Mouse (Mus musculus) testis, adult 2 months (tissue): ENCODE measurements around the gene Slc25a18.

Source experiments
- CTCF ChIP-seq: fragments of 200-500 bp; IDR thresholded peaks from 2 replicates; pipeline ENCODE4 v1.5.1; 2012; ENCODE audit warnings: low read depth, mild to moderate bottlenecking, inconsistent platforms, low read length, moderate library complexity; ENCODE audit not compliant: control insufficient read depth, insufficient read depth, insufficient replicate concordance
- POLR2A ChIP-seq: fragments of 200-500 bp; IDR thresholded peaks from 2 replicates; pipeline ENCODE4 v1.6.1; 2012; ENCODE audit warnings: low read depth, mild to moderate bottlenecking, inconsistent platforms, low read length, moderate library complexity; ENCODE audit not compliant: control insufficient read depth

DNA sequence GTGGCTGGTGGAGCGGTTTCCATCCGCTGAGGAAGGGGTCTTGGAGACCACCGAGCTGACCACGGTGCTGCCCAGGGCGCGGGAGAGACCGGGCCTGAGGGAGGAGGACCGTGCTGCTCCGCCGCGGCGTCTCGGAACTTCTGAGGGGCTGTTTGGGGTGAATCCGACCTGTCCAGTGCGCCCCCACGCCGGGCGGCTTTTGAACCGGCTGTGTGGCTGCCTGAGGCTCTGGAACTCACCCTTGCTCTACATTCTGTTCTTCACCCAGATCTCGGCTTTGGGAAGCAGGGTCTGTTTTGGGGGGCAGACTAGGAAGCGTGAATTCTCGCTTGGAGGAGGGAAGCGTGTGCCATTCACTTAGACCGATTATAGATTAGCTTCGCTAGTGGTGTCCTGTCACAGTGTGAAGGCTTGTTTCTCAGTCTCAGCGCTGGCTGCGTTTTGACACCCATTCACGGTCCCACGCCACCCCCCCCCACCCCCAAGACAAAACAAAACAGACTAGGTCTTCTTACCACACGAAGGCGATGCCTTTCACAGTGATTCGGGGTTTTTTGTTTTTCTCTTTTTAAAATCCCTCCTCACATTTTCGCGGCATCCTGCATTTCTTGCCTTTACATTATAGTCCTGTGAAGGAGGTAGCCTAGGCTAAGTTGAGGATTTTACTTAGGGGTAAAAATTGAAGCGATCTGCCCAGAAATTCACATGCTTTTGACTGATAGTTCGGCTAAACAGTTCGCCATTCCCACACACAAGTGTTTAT is 63.2 kb downstream of the Slc25a18 start:
- no peak for TF ChIP-seq CTCF
- TF ChIP-seq POLR2A, result no peak
